Mouse (Mus musculus) G1E (cell line): ENCODE data around the gene Ddi2. TPM values are rescaled to one million over a fixed set of nuclear protein-coding genes. Genes with fewer than 3 reads are reported as not detected.

Experiments used
- ATAC-seq: 2 replicates; pipeline ENCODE4 v1.8.0; 2016; ENCODE audit warnings: mild to moderate bottlenecking; ENCODE audit not compliant: insufficient number of reproducible peaks, poor library complexity, low FRiP score, severe bottlenecking; ENCODE audit errors: extremely low read depth
- DNase-seq: peaks from one replicate; pipeline ENCODE4 v3.0.0; 2012; ENCODE audit warnings: low spot score
- H3K27me3 ChIP-seq: 2 replicates; pipeline ENCODE4 v1.6.1; 2012; ENCODE audit warnings: mild to moderate bottlenecking, low read length, inconsistent platforms; ENCODE audit not compliant: insufficient read depth
- H3K36me3 ChIP-seq: replicated peaks from 2 replicates; pipeline ENCODE3; 2012; ENCODE audit warnings: mild to moderate bottlenecking, inconsistent platforms
- H3K4me1 ChIP-seq: 2 replicates; pipeline ENCODE4 v1.6.1; 2012; ENCODE audit warnings: low read depth, low read length, inconsistent platforms, mixed read lengths; ENCODE audit not compliant: insufficient read depth
- H3K4me3 ChIP-seq: 2 replicates; pipeline ENCODE4 v1.5.1; 2012; ENCODE audit warnings: low read depth, mild to moderate bottlenecking, inconsistent platforms, low read length, moderate library complexity, mixed read lengths
- H3K9me3 ChIP-seq: replicated peaks from 2 replicates; pipeline ENCODE4 v1.6.1; 2012; ENCODE audit warnings: inconsistent platforms
- CTCF ChIP-seq: IDR thresholded peaks from 2 replicates; pipeline ENCODE4 v1.5.1; 2012; ENCODE audit warnings: low read depth, low read length, inconsistent platforms, mixed read lengths
- GATA1 ChIP-seq: IDR thresholded peaks from 2 replicates; pipeline ENCODE4 v1.6.1; 2012; ENCODE audit warnings: borderline replicate concordance, low read length, inconsistent platforms, mixed read lengths
- GATA2 ChIP-seq: IDR thresholded peaks from 2 replicates; pipeline ENCODE4 v1.6.1; 2012; ENCODE audit warnings: low read depth, low read length, inconsistent platforms, borderline replicate concordance
- POLR2AphosphoS5 ChIP-seq: IDR thresholded peaks from 2 replicates; pipeline ENCODE4 v1.6.1; 2012; ENCODE audit warnings: low read depth, low read length, inconsistent platforms; ENCODE audit not compliant: insufficient replicate concordance
- TAL1 ChIP-seq: conservative IDR thresholded peaks from 2 replicates; pipeline ENCODE4 v1.6.1; 2012; ENCODE audit warnings: low read depth, low read length, inconsistent platforms, mixed read lengths
- polyA plus RNA-seq: library from polyadenylated mRNA; stranded (reverse); fragments of >175 nt; gene quantifications from 2 replicates; pipeline ENCODE4 v1.2.3, GENCODE M21; 2012
- total RNA-seq, 2 experiments: library from RNA; stranded (forward) in 1 of 2; stranded (reverse) in 1 of 2; fragments of 200-1000 nt in 1 of 2; fragments of >200 nt in 1 of 2; fragmentation: Nextera tagmentation in 1 of 2; gene quantifications; 2 replicates each; pipeline ENCODE4 v1.2.3; 2014 to 2017

Gene Ddi2
- total and polyA plus RNA-seq, 3 experiments: 17.8 to 45.4 (median 27.9) TPM

DNA sequence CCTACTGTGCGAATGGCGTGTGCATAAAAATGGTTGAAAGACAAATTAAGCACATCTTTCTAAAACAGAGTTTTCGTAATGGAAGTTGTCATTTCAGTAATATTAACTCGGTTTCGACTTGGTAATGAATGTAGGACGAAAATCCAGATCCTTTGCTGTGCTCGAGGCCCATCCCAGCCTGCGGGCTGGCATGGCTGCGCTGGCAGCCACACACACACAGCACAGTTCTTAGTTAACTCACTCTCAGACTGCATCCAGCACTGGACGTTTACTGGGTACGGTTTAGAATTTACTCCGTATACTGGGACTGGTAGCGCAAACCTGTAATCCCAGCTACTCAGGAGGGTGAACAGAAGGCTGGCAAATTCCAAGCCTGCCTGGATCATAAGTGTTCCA, 452 bp upstream of the Ddi2 start:
- Histone ChIP-seq H3K4me3 (peak overlapping the region; percentile 99), H3K4me1 (peaks cover 53% of the 10 kb centered on the region), H3K36me3 (peaks cover 30% of the 10 kb centered on the region), H3K27me3 (peaks cover 3% of the 10 kb centered on the region; the same call in 1 of the 2 replicates), H3K9me3 (peaks cover 2% of the 10 kb centered on the region; the same call in 1 of the 2 replicates)
- no peak for ATAC-seq
- no peak for DNase-seq
- TF ChIP-seq CTCF: no peak
- TF ChIP-seq TAL1: no peak

DNA sequence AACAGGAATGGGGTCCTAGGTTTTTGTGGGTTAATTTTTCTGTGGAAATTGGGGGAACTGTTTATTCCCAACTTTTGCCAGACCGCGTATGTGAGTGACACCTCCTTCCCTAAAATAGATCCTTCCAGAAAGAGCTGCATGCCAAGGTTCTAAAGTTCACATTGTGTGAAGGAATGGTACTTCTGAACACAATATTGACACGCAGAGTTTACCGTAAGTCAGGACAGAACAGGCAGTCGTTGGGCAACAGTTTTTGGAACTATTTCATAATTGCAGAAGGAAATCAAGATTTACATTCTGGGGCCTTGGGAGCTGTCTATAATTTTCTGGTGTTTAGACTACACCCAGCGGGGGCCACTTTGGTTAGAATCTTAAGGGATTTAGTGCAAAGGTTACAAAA, 1.3 kb downstream of the Ddi2 start:
- no peak for TF ChIP-seq GATA1
- no peak for TF ChIP-seq TAL1
- no peak for TF ChIP-seq GATA2
- no peak for TF ChIP-seq POLR2AphosphoS5
- TF ChIP-seq CTCF: no peak
- peak overlapping the region; percentile 99 for H3K4me3 ChIP-seq
- H3K36me3 ChIP-seq: peaks cover 45% of the 10 kb centered on the region
- H3K4me1 ChIP-seq: peaks cover 65% of the 10 kb centered on the region
- peaks cover 2% of the 10 kb centered on the region; the same call in 1 of the 2 replicates for H3K9me3 ChIP-seq
- no peaks in the 10 kb centered on the region for H3K27me3 ChIP-seq
- DNase-seq (no peak), ATAC-seq (no peak)

DNA sequence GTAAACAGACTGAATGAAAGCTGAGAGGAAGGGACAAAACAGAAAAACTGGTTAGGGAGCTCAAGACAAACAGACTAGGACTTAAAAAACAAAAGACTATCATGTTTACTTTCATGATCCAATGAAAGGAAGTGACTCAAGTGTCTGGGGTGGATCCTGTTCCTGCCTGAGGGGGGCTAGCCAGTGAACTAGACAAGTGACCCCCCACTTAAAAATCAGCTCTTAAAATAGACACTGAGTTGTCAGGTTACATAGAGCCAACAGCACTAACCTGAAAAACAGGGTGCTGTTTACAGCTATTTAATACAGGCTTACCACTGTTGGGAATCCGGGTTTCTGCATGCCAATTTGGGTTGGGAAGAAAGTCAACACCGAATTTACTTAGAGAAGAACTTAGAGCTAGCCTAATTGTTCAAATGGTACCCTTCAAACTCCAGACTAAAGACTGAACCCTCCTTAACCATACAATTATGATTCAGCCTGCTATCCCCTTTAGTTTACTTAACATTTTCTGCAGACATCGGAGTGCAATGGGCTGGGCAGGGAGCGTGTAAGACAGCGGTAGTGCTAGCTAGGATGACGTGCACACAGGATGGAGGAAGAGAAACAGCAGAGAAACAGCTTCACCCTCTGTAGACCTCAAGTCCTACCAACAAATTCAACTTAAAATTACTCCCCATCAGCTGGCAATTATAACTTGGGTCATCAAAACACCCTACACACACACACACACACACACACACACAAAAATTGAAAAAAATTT, 2.3 kb downstream of the Ddi2 start:
- Histone ChIP-seq H3K9me3 (peaks cover 2% of the 10 kb centered on the region; the same call in 1 of the 2 replicates), H3K4me3 (peak overlapping the region; percentile 42; the same call in 1 of the 2 replicates), H3K36me3 (peaks cover 55% of the 10 kb centered on the region), H3K4me1 (peaks cover 72% of the 10 kb centered on the region), H3K27me3 (no peaks in the 10 kb centered on the region)
- ATAC-seq (no peak), DNase-seq (no peak)
- TF ChIP-seq TAL1: no peak

DNA sequence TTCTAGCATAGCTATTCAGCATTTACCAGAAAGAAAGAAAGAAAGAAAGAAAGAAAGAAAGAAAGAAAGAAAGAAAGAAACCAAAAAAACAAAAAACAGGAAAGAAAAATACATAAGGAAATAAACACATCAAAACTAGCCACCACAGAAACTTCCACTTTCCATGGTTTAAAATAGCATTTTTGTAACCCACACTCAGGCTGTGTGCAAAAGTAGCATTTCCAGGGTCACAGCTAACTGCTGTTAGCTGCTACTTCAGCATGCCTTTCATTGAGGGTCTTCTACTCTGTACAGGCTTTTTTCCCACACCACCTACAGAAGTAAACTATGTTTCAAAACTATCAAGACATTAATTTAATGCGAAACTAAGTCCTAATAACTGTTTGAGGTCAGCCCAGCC, 3.9 kb downstream of the Ddi2 start:
- Histone ChIP-seq H3K9me3 (peaks cover 2% of the 10 kb centered on the region; the same call in 1 of the 2 replicates), H3K27me3 (no peaks in the 10 kb centered on the region), H3K4me1 (peaks cover 71% of the 10 kb centered on the region), H3K36me3 (peaks cover 67% of the 10 kb centered on the region), H3K4me3 (no peak overlapping the region)
- DNase-seq (no peak), ATAC-seq (no peak)
- TF ChIP-seq POLR2AphosphoS5 (no peak), GATA2 (no peak), TAL1 (no peak), CTCF (no peak), GATA1 (no peak)

DNA sequence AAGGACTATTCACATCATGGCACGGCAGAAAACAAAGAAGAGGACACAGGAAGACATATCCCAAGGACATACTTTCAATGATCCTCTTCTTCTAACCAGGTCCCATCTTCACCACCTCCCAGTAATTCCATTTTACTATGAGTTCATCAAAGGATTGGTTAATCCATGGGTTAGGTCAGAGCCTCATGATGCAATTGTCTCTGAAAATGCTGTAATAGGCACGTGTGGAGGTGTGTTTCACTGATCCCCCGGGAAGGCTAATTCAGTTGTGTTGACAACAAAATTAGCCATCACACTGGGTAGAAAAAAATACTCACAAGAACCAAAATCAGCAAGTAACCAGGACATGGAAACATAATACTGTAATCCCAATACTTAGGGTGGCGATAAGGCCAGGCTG, 5.6 kb downstream of the Ddi2 start:
- peaks cover 2% of the 10 kb centered on the region; the same call in 1 of the 2 replicates for H3K9me3 ChIP-seq
- H3K4me1 ChIP-seq: peaks cover 81% of the 10 kb centered on the region
- ATAC-seq: no peak

DNA sequence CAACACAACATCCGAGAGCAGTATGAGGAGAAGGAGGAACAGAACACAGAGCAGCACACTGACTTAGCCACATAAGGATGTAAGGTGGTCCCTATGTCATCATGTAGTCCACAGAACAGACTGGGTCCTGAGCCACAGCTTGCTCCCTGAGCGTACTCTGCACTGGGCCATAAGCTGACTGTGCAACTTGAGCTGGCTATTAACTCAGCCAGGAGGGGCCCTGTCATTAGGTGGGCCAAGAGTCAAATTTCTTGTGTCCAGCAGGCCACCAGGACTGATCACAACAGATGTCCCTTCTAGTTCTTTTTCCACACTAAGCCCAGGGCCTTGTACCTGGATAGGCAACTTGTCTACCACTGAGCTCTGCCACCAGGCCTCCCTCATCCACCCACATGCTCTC, 8.2 kb downstream of the Ddi2 start:
- H3K27me3 ChIP-seq: no peaks in the 10 kb centered on the region
- H3K4me1 ChIP-seq: peaks cover 80% of the 10 kb centered on the region
- DNase-seq: no peak
- TF ChIP-seq TAL1: no peak
- TF ChIP-seq GATA1: no peak
- no peak for TF ChIP-seq POLR2AphosphoS5
- TF ChIP-seq GATA2: no peak
- TF ChIP-seq CTCF: no peak
- peak overlapping the region; percentile 49; the same call in 1 of the 2 replicates for H3K4me3 ChIP-seq
- peaks cover 83% of the 10 kb centered on the region for H3K36me3 ChIP-seq
- ATAC-seq: no peak
- no peaks in the 10 kb centered on the region for H3K9me3 ChIP-seq

More for the DNA sequence above, 5.6 kb downstream of the Ddi2 start:
- DNase-seq: no peak
- Histone ChIP-seq H3K27me3 (no peaks in the 10 kb centered on the region), H3K36me3 (peaks cover 80% of the 10 kb centered on the region), H3K4me3 (no peak overlapping the region)
- TF ChIP-seq CTCF (no peak), TAL1 (no peak), GATA1 (no peak), POLR2AphosphoS5 (no peak), GATA2 (no peak)

DNA sequence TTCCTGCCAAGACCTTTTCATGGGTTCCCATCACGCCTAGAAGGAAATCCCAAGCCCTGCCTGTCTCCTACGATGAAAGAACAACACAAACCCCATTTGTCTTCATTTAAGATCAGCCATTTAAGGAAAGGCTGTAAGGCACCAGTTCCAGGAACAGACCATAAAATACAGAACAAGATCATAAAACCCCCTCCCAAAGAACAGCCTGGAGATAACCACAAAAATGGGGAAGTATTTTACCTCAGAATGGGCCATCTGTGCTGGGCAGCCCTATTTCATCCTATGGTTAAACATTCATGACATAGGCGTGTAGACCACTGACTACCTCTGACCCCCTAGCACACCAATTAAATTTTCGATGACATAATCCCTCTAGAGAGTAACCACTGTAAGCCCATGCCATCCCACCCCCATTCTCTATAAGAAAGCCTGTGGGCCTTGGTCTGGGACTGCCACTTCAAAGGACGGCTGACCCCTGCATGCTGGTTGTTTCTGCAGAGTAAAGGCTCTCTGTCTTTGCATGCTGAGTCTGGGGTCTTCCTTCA, 9.5 kb downstream of the Ddi2 start:
- Histone ChIP-seq H3K36me3 (peaks cover 84% of the 10 kb centered on the region), H3K9me3 (no peaks in the 10 kb centered on the region), H3K27me3 (no peaks in the 10 kb centered on the region), H3K4me3 (peak overlapping the region; percentile 41; the same call in 1 of the 2 replicates), H3K4me1 (peaks cover 68% of the 10 kb centered on the region)
- DNase-seq: peak; percentile 43
- ATAC-seq: peak; percentile 65
- TF ChIP-seq TAL1 (peak; percentile 20; the same call in 1 of the 2 replicates), POLR2AphosphoS5 (no peak), GATA2 (no peak)
